Mouse (Mus musculus) myocyte (in vitro differentiated cells): ENCODE measurements around the gene Heatr4.
"Not testable (repeated sequence)": the region's sequence is repeated elsewhere in the genome, so short reads cannot be mapped to it uniquely, and the experiment has no call there.

Experiments used
- CEBPB ChIP-seq: IDR thresholded peaks from 2 replicates; pipeline ENCODE4 v1.6.1; 2011; ENCODE audit warnings: mild to moderate bottlenecking, moderate library complexity; ENCODE audit not compliant: poor library complexity, insufficient read depth, severe bottlenecking
- E2F4 ChIP-seq: IDR thresholded peaks from one replicate; pipeline ENCODE4 v1.6.1; 2011; ENCODE audit warnings: mild to moderate bottlenecking, control low read depth, moderate library complexity; ENCODE audit not compliant: insufficient read depth
- MAX ChIP-seq: IDR thresholded peaks from one replicate; pipeline ENCODE4 v1.6.1; 2011; ENCODE audit warnings: low read depth, mild to moderate bottlenecking, control low read depth
- MYOD1 ChIP-seq, 3 experiments: IDR thresholded peaks; one replicate each; pipeline ENCODE4 v1.6.1; 2011; ENCODE audit warnings: control low read depth in 2 of 3, low read depth in 2 of 3, mild to moderate bottlenecking in 2 of 3, moderate library complexity in 1 of 3; ENCODE audit not compliant: insufficient read length in 2 of 3, control insufficient read depth in 1 of 3
- MYOG ChIP-seq, 3 experiments: IDR thresholded peaks; one replicate each; pipeline ENCODE4 v1.6.1; 2011; ENCODE audit warnings: control low read depth in 2 of 3, low read depth in 2 of 3, mild to moderate bottlenecking in 2 of 3; ENCODE audit not compliant: insufficient read length in 2 of 3, control insufficient read depth in 1 of 3, insufficient read depth in 1 of 3
- POLR2A ChIP-seq: IDR thresholded peaks from one replicate; pipeline ENCODE4 v1.6.1; 2011; ENCODE audit warnings: low read depth, mild to moderate bottlenecking, control low read depth, moderate library complexity; ENCODE audit not compliant: insufficient read length
- POLR2AphosphoS2 ChIP-seq: IDR thresholded peaks from one replicate; pipeline ENCODE4 v1.6.1; 2011; ENCODE audit warnings: low read depth, control low read depth; ENCODE audit not compliant: insufficient read length
- REST ChIP-seq: IDR thresholded peaks from one replicate; pipeline ENCODE4 v1.6.1; 2011; ENCODE audit warnings: mild to moderate bottlenecking, control low read depth, moderate library complexity; ENCODE audit not compliant: insufficient read depth, insufficient read length
- TCF3 ChIP-seq: IDR thresholded peaks from one replicate; pipeline ENCODE4 v1.6.1; 2011; ENCODE audit warnings: low read depth, control low read depth; ENCODE audit not compliant: insufficient read length
- USF1 ChIP-seq: IDR thresholded peaks from one replicate; pipeline ENCODE4 v1.6.1; 2011; ENCODE audit warnings: low read depth, mild to moderate bottlenecking, control low read depth, moderate library complexity

DNA sequence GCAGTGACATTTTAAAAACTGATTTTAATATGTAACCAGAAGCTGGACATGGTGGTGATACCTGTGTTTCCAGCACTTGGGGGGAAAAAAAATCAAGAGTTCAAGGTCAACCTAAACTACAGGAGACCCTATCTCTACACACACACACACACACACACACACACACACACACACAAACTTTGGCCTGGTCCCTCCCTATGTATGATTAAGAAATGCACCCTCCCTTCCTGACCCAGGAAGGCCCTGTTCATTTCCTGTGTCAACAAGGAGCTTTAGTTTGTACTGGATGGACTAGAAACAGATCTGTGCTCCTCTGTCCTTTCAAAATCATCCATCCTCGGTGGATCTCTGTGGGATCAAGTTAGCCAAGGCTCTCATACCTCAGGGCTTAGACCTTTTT is 46.1 kb downstream of the Heatr4 start:
- TF ChIP-seq E2F4; POLR2AphosphoS2; USF1; POLR2A; MYOD1 (IDR thresholded peaks at IDR 0.05; ENCODE audit: control insufficient read depth in 1 of 3, insufficient read length in 2 of 3, low read depth in 2 of 3); TCF3; REST; MAX; CEBPB; MYOG (IDR thresholded peaks at IDR 0.05; ENCODE audit: control insufficient read depth in 1 of 3, insufficient read depth in 1 of 3, insufficient read length in 2 of 3, low read depth in 2 of 3): not testable (repeated sequence)
